Mouse (Mus musculus): ENCODE measurements around the gene 5330417C22Rik. TPM values are rescaled to one million over a fixed set of nuclear protein-coding genes. Genes with fewer than 3 reads are reported as not detected.

5330417C22Rik gene
- polyA plus RNA-seq, 1 experiment from 2014 or later: 2.8 TPM

GRCm38 (mm10) chr3:108567990-108568877 is 31.9 kb upstream of the 5330417C22Rik start:
- Histone ChIP-seq H3K27ac (ENCODE audit: low read depth, low read length) (peak overlapping the region; percentile 76), H3K9ac (ENCODE audit: low read length) (0 out of 2 replicates have a peak overlapping the region, but pooled peaks have one; percentile 27), H3K36me3 (ENCODE audit: control insufficient read depth, insufficient read depth, low read length) (no peaks in the 10 kb centered on the region), H3K27me3 (ENCODE audit: control insufficient read depth, insufficient read depth, low read length) (no peaks in the 10 kb centered on the region), H3K9me3 (ENCODE audit: control insufficient read depth, low read length) (no peaks in the 10 kb centered on the region), H3K4me3 (ENCODE audit: low read depth, low read length) (no peak overlapping the region), H3K4me1 (replicated peaks; ENCODE audit: control insufficient read depth, insufficient read depth, low read length) (peaks cover 5% of the 10 kb centered on the region; the same call in 1 of the 2 replicates), H3K4me2 (ENCODE audit: low read depth, low read length, severe bottlenecking) (no peak overlapping the region; the same call in 1 of the 2 replicates)
- peak; percentile 64 for DNase-seq (ENCODE audit: low spot score)
- WGBS: 14% methylated on average over 15 of the region's 15 CpGs
- ATAC-seq (replicated peaks; ENCODE audit: low FRiP score): peak; percentile 47

GRCm38 (mm10) chr3:108563309-108563708 is 27.0 kb upstream of the 5330417C22Rik start:
- H3K4me3 ChIP-seq (ENCODE audit: low read depth, low read length): peak overlapping the region; percentile 86
- no peaks in the 10 kb centered on the region for H3K9me3 ChIP-seq (ENCODE audit: control insufficient read depth, low read length)
- H3K4me1 ChIP-seq (replicated peaks; ENCODE audit: control insufficient read depth, insufficient read depth, low read length): peaks cover 4% of the 10 kb centered on the region; the same call in 1 of the 2 replicates
- 11% methylated on average over 4 of the region's 4 CpGs for WGBS
- peak overlapping the region; percentile 88 for H3K27ac ChIP-seq (ENCODE audit: low read depth, low read length)
- ATAC-seq (replicated peaks; ENCODE audit: low FRiP score) (no peak; the same call in 1 of the 2 replicates), DNase-seq (ENCODE audit: low spot score) (peak; percentile 80)
- H3K36me3 ChIP-seq (ENCODE audit: control insufficient read depth, insufficient read depth, low read length): no peaks in the 10 kb centered on the region; the same call in 1 of the 2 replicates
- no peaks in the 10 kb centered on the region for H3K27me3 ChIP-seq (ENCODE audit: control insufficient read depth, insufficient read depth, low read length)
- H3K4me2 ChIP-seq (ENCODE audit: low read depth, low read length, severe bottlenecking): peak overlapping the region; percentile 75
- H3K9ac ChIP-seq (ENCODE audit: low read length): peak overlapping the region; percentile 52; the same call in 1 of the 2 replicates

GRCm38 (mm10) chr3:108562777-108563271 is 26.5 kb upstream of the 5330417C22Rik start:
- H3K36me3 ChIP-seq (ENCODE audit: control insufficient read depth, insufficient read depth, low read length): no peaks in the 10 kb centered on the region; the same call in 1 of the 2 replicates
- 14% methylated on average over 15 of the region's 15 CpGs for WGBS
- peak; percentile 56 for DNase-seq (ENCODE audit: low spot score)

GRCm38 (mm10) chr3:108562133-108562730 is 25.9 kb upstream of the 5330417C22Rik start, which contains the start of gene Tmem167b:
TSS of gene Tmem167b (minus strand) at chr3:108562466.
- peak within 1 kb of the TSS; percentile 86 for H3K4me3 ChIP-seq (ENCODE audit: low read depth, low read length)
- H3K36me3 ChIP-seq (ENCODE audit: control insufficient read depth, insufficient read depth, low read length): no peaks in the 10 kb centered on the region; the same call in 1 of the 2 replicates
- peak within 1 kb of the TSS; percentile 79 for H3K9ac ChIP-seq (ENCODE audit: low read length)
- no peaks in the 10 kb centered on the region for H3K9me3 ChIP-seq (ENCODE audit: control insufficient read depth, low read length)
- ATAC-seq (replicated peaks; ENCODE audit: low FRiP score) (peak; percentile 97), DNase-seq (ENCODE audit: low spot score) (peak; percentile 96)
- H3K4me2 ChIP-seq (ENCODE audit: low read depth, low read length, severe bottlenecking): peak within 1 kb of the TSS; percentile 75
- H3K27ac ChIP-seq (ENCODE audit: low read depth, low read length): peak within 1 kb of the TSS; percentile 88
- no peaks in the 10 kb centered on the region for H3K27me3 ChIP-seq (ENCODE audit: control insufficient read depth, insufficient read depth, low read length)
- WGBS: 1% methylated on average over 45 of the region's 45 CpGs
- peaks cover 4% of the 10 kb centered on the region; the same call in 1 of the 2 replicates for H3K4me1 ChIP-seq (replicated peaks; ENCODE audit: control insufficient read depth, insufficient read depth, low read length)

More at GRCm38 (mm10) chr3:108562777-108563271, 26.5 kb upstream of the 5330417C22Rik start:
- peak overlapping the region; percentile 86 for H3K4me3 ChIP-seq (ENCODE audit: low read depth, low read length)
- H3K27me3 ChIP-seq (ENCODE audit: control insufficient read depth, insufficient read depth, low read length): no peaks in the 10 kb centered on the region
- peak overlapping the region; percentile 88 for H3K27ac ChIP-seq (ENCODE audit: low read depth, low read length)
- peak; percentile 62 for ATAC-seq (replicated peaks; ENCODE audit: low FRiP score)
- H3K4me1 ChIP-seq (replicated peaks; ENCODE audit: control insufficient read depth, insufficient read depth, low read length): peaks cover 4% of the 10 kb centered on the region; the same call in 1 of the 2 replicates
- H3K4me2 ChIP-seq (ENCODE audit: low read depth, low read length, severe bottlenecking): peak overlapping the region; percentile 75
- peak overlapping the region; percentile 52 for H3K9ac ChIP-seq (ENCODE audit: low read length)
- no peaks in the 10 kb centered on the region for H3K9me3 ChIP-seq (ENCODE audit: control insufficient read depth, low read length)

- no peak overlapping the region for H3K4me2 ChIP-seq (ENCODE audit: low read depth, low read length, severe bottlenecking)
- 93% methylated on average over 4 of the region's 4 CpGs for WGBS
- H3K4me3 ChIP-seq (ENCODE audit: low read depth, low read length): no peak overlapping the region
- ATAC-seq (replicated peaks; ENCODE audit: low FRiP score) (no peak), DNase-seq (ENCODE audit: low spot score) (no peak)
- H3K27ac ChIP-seq (ENCODE audit: low read depth, low read length): no peak overlapping the region
- no peak overlapping the region for H3K9ac ChIP-seq (ENCODE audit: low read length)
- no peaks in the 10 kb centered on the region; the same call in 1 of the 2 replicates for H3K36me3 ChIP-seq (ENCODE audit: control insufficient read depth, insufficient read depth, low read length)
- H3K9me3 ChIP-seq (ENCODE audit: control insufficient read depth, low read length): no peaks in the 10 kb centered on the region
- peaks cover 2% of the 10 kb centered on the region; the same call in 1 of the 2 replicates for H3K4me1 ChIP-seq (replicated peaks; ENCODE audit: control insufficient read depth, insufficient read depth, low read length)
- no peaks in the 10 kb centered on the region for H3K27me3 ChIP-seq (ENCODE audit: control insufficient read depth, insufficient read depth, low read length)
Measured at GRCm38 (mm10) chr3:108557888-108558287, 21.6 kb upstream of the 5330417C22Rik start.

GRCm38 (mm10) chr3:108554587-108555312 is 18.4 kb upstream of the 5330417C22Rik start:
- H3K27ac ChIP-seq (ENCODE audit: low read depth, low read length): peak overlapping the region; percentile 83
- H3K9me3 ChIP-seq (ENCODE audit: control insufficient read depth, low read length): no peaks in the 10 kb centered on the region
- H3K4me2 ChIP-seq (ENCODE audit: low read depth, low read length, severe bottlenecking): peak overlapping the region; percentile 78
- H3K9ac ChIP-seq (ENCODE audit: low read length): peak overlapping the region; percentile 98
- peak; percentile 93 for DNase-seq (ENCODE audit: low spot score)
- WGBS: 18% methylated on average over 22 of the region's 22 CpGs
- H3K4me1 ChIP-seq (replicated peaks; ENCODE audit: control insufficient read depth, insufficient read depth, low read length): no peaks in the 10 kb centered on the region; the same call in 1 of the 2 replicates
- H3K36me3 ChIP-seq (ENCODE audit: control insufficient read depth, insufficient read depth, low read length): no peaks in the 10 kb centered on the region; the same call in 1 of the 2 replicates
- H3K4me3 ChIP-seq (ENCODE audit: low read depth, low read length): peak overlapping the region; percentile 91
- H3K27me3 ChIP-seq (ENCODE audit: control insufficient read depth, insufficient read depth, low read length): no peaks in the 10 kb centered on the region
- peak; percentile 95 for ATAC-seq (replicated peaks; ENCODE audit: low FRiP score)

- Histone ChIP-seq H3K9ac (ENCODE audit: low read length) (peak overlapping the region; percentile 98), H3K4me1 (replicated peaks; ENCODE audit: control insufficient read depth, insufficient read depth, low read length) (no peaks in the 10 kb centered on the region; the same call in 1 of the 2 replicates), H3K9me3 (ENCODE audit: control insufficient read depth, low read length) (no peaks in the 10 kb centered on the region), H3K27me3 (ENCODE audit: control insufficient read depth, insufficient read depth, low read length) (no peaks in the 10 kb centered on the region), H3K4me3 (ENCODE audit: low read depth, low read length) (peak overlapping the region; percentile 91), H3K27ac (ENCODE audit: low read depth, low read length) (peak overlapping the region; percentile 83), H3K36me3 (ENCODE audit: control insufficient read depth, insufficient read depth, low read length) (no peaks in the 10 kb centered on the region; the same call in 1 of the 2 replicates), H3K4me2 (ENCODE audit: low read depth, low read length, severe bottlenecking) (peak overlapping the region; percentile 78)
- ATAC-seq (replicated peaks; ENCODE audit: low FRiP score): peak; percentile 80
- no peak for DNase-seq (ENCODE audit: low spot score)
- under 1% methylated on average over 42 of the region's 42 CpGs for WGBS
Measured at GRCm38 (mm10) chr3:108554111-108554561, 17.8 kb upstream of the 5330417C22Rik start.
